In the genomic region with DNA sequence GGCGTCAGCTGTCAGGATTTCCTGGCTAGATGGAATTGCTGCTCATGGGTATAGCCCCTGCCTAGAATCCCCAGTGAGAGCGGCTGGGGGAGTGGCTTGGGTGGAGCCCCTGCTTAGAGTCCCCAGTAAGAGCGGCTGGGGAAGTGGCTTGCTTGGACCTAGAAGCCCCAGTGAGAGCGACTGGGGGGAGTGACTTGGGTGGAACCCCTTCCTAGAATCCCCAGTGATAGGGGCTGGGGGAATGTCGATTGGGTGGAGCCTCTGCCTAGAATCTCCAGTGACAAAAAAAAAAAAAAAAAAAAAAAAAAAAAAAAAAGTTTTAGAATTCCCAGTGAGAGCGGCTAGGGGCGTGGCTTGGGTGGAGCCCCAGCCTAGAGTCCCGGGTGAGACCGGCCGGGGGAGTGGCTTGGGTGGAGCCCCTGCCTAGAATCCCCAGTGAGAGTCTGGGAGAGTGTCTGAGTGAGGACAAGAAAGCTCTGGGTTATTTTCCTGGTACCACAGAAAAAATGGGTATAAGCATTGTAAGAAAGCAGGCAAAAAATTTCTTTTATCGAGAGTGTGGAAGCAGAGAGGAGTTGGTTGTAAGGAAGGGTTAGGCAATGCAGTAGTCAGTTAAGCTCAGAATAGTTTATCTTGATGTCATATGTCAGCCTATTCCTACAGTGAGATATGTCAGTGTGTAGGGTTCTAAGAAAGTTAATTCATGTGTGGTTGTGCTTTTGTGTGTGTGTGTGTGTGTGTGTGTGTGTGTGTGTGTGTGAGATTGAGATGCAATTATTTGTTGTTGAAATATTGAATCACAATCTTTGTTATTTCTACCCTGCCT, we compare ENCODE assay signal across 8 mouse cellular contexts. TPM values are rescaled to one million over a fixed set of nuclear protein-coding genes. Genes with fewer than 3 reads are reported as not detected.
DNase-seq lines count a peak whose midpoint lies in the region; ATAC-seq lines count a peak whose summit lies in the region.

No protein-coding gene starts in this region.

- H3K9ac ChIP-seq in midbrain, embryonic 11.5 days (ENCODE audit: low read length), result no peak overlapping the region
- H3K9ac ChIP-seq in midbrain, embryonic 15.5 days, result no peak overlapping the region
- no peak overlapping the region for H3K9ac ChIP-seq in heart, embryonic 15.5 days
- no peak overlapping the region for H3K9ac ChIP-seq in liver, embryonic 15.5 days

- H3K36me3 ChIP-seq in midbrain, embryonic 11.5 days (ENCODE audit: control insufficient read depth, insufficient read depth, low read length), result no peaks in the 10 kb centered on the region
- H3K36me3 ChIP-seq in midbrain, embryonic 15.5 days (replicated peaks), result no peaks in the 10 kb centered on the region
- no peaks in the 10 kb centered on the region for H3K36me3 ChIP-seq in embryonic facial prominence, embryonic 10.5 days (replicated peaks)
- H3K36me3 ChIP-seq in heart, embryonic 15.5 days, result no peaks in the 10 kb centered on the region
- no peaks in the 10 kb centered on the region for H3K36me3 ChIP-seq in liver, embryonic 15.5 days (replicated peaks)

- H3K9me3 ChIP-seq in midbrain, embryonic 11.5 days (ENCODE audit: control insufficient read depth, low read length), result no peaks in the 10 kb centered on the region
- no peaks in the 10 kb centered on the region for H3K9me3 ChIP-seq in midbrain, embryonic 15.5 days
- no peaks in the 10 kb centered on the region for H3K9me3 ChIP-seq in embryonic facial prominence, embryonic 10.5 days
- no peaks in the 10 kb centered on the region for H3K9me3 ChIP-seq in heart, embryonic 15.5 days (replicated peaks)
- H3K9me3 ChIP-seq in liver, embryonic 15.5 days (replicated peaks), result no peaks in the 10 kb centered on the region

- H3K27ac ChIP-seq in midbrain, embryonic 11.5 days (ENCODE audit: low read depth, low read length), result no peak overlapping the region
- no peak overlapping the region for H3K27ac ChIP-seq in midbrain, embryonic 15.5 days
- no peak overlapping the region for H3K27ac ChIP-seq in embryonic facial prominence, embryonic 10.5 days (replicated peaks)
- no peak overlapping the region for H3K27ac ChIP-seq in heart, embryonic 15.5 days
- H3K27ac ChIP-seq in liver, embryonic 15.5 days (replicated peaks), result no peak overlapping the region

- 1% methylated on average over 11 of the region's 11 CpGs for WGBS in midbrain, embryonic 11.5 days
- WGBS in midbrain, embryonic 15.5 days, result 2% methylated on average over 11 of the region's 11 CpGs
- WGBS in embryonic facial prominence, embryonic 10.5 days, result 2% methylated on average over 11 of the region's 11 CpGs
- 3% methylated on average over 11 of the region's 11 CpGs for WGBS in heart, embryonic 15.5 days
- WGBS in liver, embryonic 15.5 days (ENCODE audit: insufficient replicate concordance), result 3% methylated on average over 11 of the region's 11 CpGs

- DNase-seq in midbrain, embryonic 11.5 days (ENCODE audit: low spot score, missing footprints), result no peak
- DNase-seq in embryonic facial prominence, embryonic 10.5 days (ENCODE audit: low spot score), result peak; percentile 68
- DNase-seq in testis, postnatal 10 days (ENCODE audit: low spot score), result peak; percentile 56
- no peak for DNase-seq in cerebellum, adult 8-10 months
- DNase-seq in left cerebral cortex, adult 11 months (ENCODE audit: low spot score), result no peak

- ATAC-seq in midbrain, embryonic 11.5 days (ENCODE audit: low FRiP score), result peak; percentile 88
- no peak; the same call in 1 of the 2 replicates for ATAC-seq in midbrain, embryonic 15.5 days (replicated peaks)
- peak; percentile 79 for ATAC-seq in heart, embryonic 15.5 days (replicated peaks; ENCODE audit: insufficient number of reproducible peaks, insufficient read depth, low FRiP score, low read depth)
- peak; percentile 66; the same call in 1 of the 2 replicates for ATAC-seq in liver, embryonic 15.5 days (ENCODE audit: insufficient read depth)

- no peaks in the 10 kb centered on the region for H3K4me1 ChIP-seq in midbrain, embryonic 11.5 days (ENCODE audit: control insufficient read depth, insufficient read depth, low read length)
- H3K4me1 ChIP-seq in midbrain, embryonic 15.5 days, result no peaks in the 10 kb centered on the region
- H3K4me1 ChIP-seq in embryonic facial prominence, embryonic 10.5 days, result peaks cover 10% of the 10 kb centered on the region
- H3K4me1 ChIP-seq in heart, embryonic 15.5 days (replicated peaks), result peaks cover 4% of the 10 kb centered on the region
- peaks cover 12% of the 10 kb centered on the region for H3K4me1 ChIP-seq in liver, embryonic 15.5 days (replicated peaks)

- no peak overlapping the region for H3K4me3 ChIP-seq in midbrain, embryonic 11.5 days (ENCODE audit: low read depth, low read length)
- no peak overlapping the region for H3K4me3 ChIP-seq in midbrain, embryonic 15.5 days
- H3K4me3 ChIP-seq in embryonic facial prominence, embryonic 10.5 days, result peak overlapping the region; percentile 26; the same call in 1 of the 2 replicates
- 0 out of 2 replicates have a peak overlapping the region, but pooled peaks have one; percentile 10 for H3K4me3 ChIP-seq in heart, embryonic 15.5 days
- H3K4me3 ChIP-seq in liver, embryonic 15.5 days (replicated peaks), result no peak overlapping the region

- peak overlapping the region; percentile 15; the same call in 1 of the 2 replicates for H3K4me2 ChIP-seq in midbrain, embryonic 11.5 days
- H3K4me2 ChIP-seq in midbrain, embryonic 15.5 days, result no peak overlapping the region
- H3K4me2 ChIP-seq in heart, embryonic 15.5 days, result peak overlapping the region; percentile 41
- H3K4me2 ChIP-seq in liver, embryonic 15.5 days, result peak overlapping the region; percentile 38

- H3K27me3 ChIP-seq in midbrain, embryonic 11.5 days (ENCODE audit: control insufficient read depth, insufficient read depth, low read length), result no peaks in the 10 kb centered on the region
- no peaks in the 10 kb centered on the region for H3K27me3 ChIP-seq in midbrain, embryonic 15.5 days (replicated peaks)
- 0 out of 2 replicates have a peak, but pooled peaks cover 5% of the 10 kb centered on the region for H3K27me3 ChIP-seq in embryonic facial prominence, embryonic 10.5 days (replicated peaks; ENCODE audit: low read depth, poor library complexity, severe bottlenecking)
- no peaks in the 10 kb centered on the region for H3K27me3 ChIP-seq in heart, embryonic 15.5 days
- peaks cover 21% of the 10 kb centered on the region for H3K27me3 ChIP-seq in liver, embryonic 15.5 days

RNA-seq across cellular contexts. Expression of a gene that starts 13.6 kb away (rescaled TPM):
- 8.1 and 9.0 TPM in 2 replicates for polyA plus RNA-seq in midbrain, embryonic 11.5 days (2014; fragmentation: Nextera tagmentation; extraction: Ambion mirVana)
- 7.4 and 8.1 TPM in 2 replicates for polyA plus RNA-seq in midbrain, embryonic 15.5 days (2015; fragmentation: Nextera tagmentation; extraction: Ambion mirVana)
- polyA plus RNA-seq in embryonic facial prominence, embryonic 10.5 days (2016; fragmentation: Nextera tagmentation; extraction: Ambion mirVana), result 8.0 and 8.8 TPM in 2 replicates
- polyA plus RNA-seq in heart, embryonic 15.5 days (2015; fragmentation: Nextera tagmentation; extraction: Ambion mirVana), result 2.6 and 3.0 TPM in 2 replicates
- 0.71 and 0.76 TPM in 2 replicates for polyA plus RNA-seq in liver, embryonic 15.5 days (2015; fragmentation: Nextera tagmentation; extraction: Ambion mirVana)

RNA-seq across cellular contexts. Expression of a gene that starts 30.8 kb away (rescaled TPM):
- polyA plus RNA-seq in midbrain, embryonic 11.5 days (2014; fragmentation: Nextera tagmentation; extraction: Ambion mirVana), result 0.16 and 0.40 TPM in 2 replicates
- polyA plus RNA-seq in midbrain, embryonic 15.5 days (2015; fragmentation: Nextera tagmentation; extraction: Ambion mirVana), result 1.1 and 1.2 TPM in 2 replicates
- not detected in 2 replicates for polyA plus RNA-seq in embryonic facial prominence, embryonic 10.5 days (2016; fragmentation: Nextera tagmentation; extraction: Ambion mirVana)
- polyA plus RNA-seq in heart, embryonic 15.5 days (2015; fragmentation: Nextera tagmentation; extraction: Ambion mirVana), result not detected in 2 replicates
- not detected in 2 replicates for polyA plus RNA-seq in liver, embryonic 15.5 days (2015; fragmentation: Nextera tagmentation; extraction: Ambion mirVana)

RNA-seq across cellular contexts. Expression of a gene that starts 31.2 kb away (rescaled TPM):
- polyA plus RNA-seq in midbrain, embryonic 11.5 days (2014; fragmentation: Nextera tagmentation; extraction: Ambion mirVana), result 167 and 171 TPM in 2 replicates
- 388 and 395 TPM in 2 replicates for polyA plus RNA-seq in midbrain, embryonic 15.5 days (2015; fragmentation: Nextera tagmentation; extraction: Ambion mirVana)
- 34.4 and 35.5 TPM in 2 replicates for polyA plus RNA-seq in embryonic facial prominence, embryonic 10.5 days (2016; fragmentation: Nextera tagmentation; extraction: Ambion mirVana)
- polyA plus RNA-seq in heart, embryonic 15.5 days (2015; fragmentation: Nextera tagmentation; extraction: Ambion mirVana), result 5.6 and 12.8 TPM in 2 replicates
- polyA plus RNA-seq in liver, embryonic 15.5 days (2015; fragmentation: Nextera tagmentation; extraction: Ambion mirVana), result 0.29 and 0.31 TPM in 2 replicates

RNA-seq across cellular contexts. Expression of a gene that starts 40.4 kb away (rescaled TPM):
- polyA plus RNA-seq in midbrain, embryonic 11.5 days (2014; fragmentation: Nextera tagmentation; extraction: Ambion mirVana), result 2.2 and 2.7 TPM in 2 replicates
- polyA plus RNA-seq in midbrain, embryonic 15.5 days (2015; fragmentation: Nextera tagmentation; extraction: Ambion mirVana), result 5.8 TPM in 2 replicates
- 2.0 and 2.8 TPM in 2 replicates for polyA plus RNA-seq in embryonic facial prominence, embryonic 10.5 days (2016; fragmentation: Nextera tagmentation; extraction: Ambion mirVana)
- 0.64 and 3.7 TPM in 2 replicates for polyA plus RNA-seq in heart, embryonic 15.5 days (2015; fragmentation: Nextera tagmentation; extraction: Ambion mirVana)
- polyA plus RNA-seq in liver, embryonic 15.5 days (2015; fragmentation: Nextera tagmentation; extraction: Ambion mirVana), result 2.6 and 4.2 TPM in 2 replicates

RNA-seq across cellular contexts. Expression of a gene that starts 59.1 kb away (rescaled TPM):
- polyA plus RNA-seq in midbrain, embryonic 11.5 days (2014; fragmentation: Nextera tagmentation; extraction: Ambion mirVana), result 14.2 and 16.5 TPM in 2 replicates
- polyA plus RNA-seq in midbrain, embryonic 15.5 days (2015; fragmentation: Nextera tagmentation; extraction: Ambion mirVana), result 42.5 TPM in 2 replicates
- polyA plus RNA-seq in embryonic facial prominence, embryonic 10.5 days (2016; fragmentation: Nextera tagmentation; extraction: Ambion mirVana), result 7.0 and 8.2 TPM in 2 replicates
- 14.7 and 18.3 TPM in 2 replicates for polyA plus RNA-seq in heart, embryonic 15.5 days (2015; fragmentation: Nextera tagmentation; extraction: Ambion mirVana)
- 4.9 and 7.0 TPM in 2 replicates for polyA plus RNA-seq in liver, embryonic 15.5 days (2015; fragmentation: Nextera tagmentation; extraction: Ambion mirVana)

Comparison
In these comparisons a context has a peak if more than half of its experiments do, and no peak if none do; other contexts are left out.
1. DNase-seq: peak in embryonic facial prominence, embryonic 10.5 days (single experiment) and testis, postnatal 10 days (single experiment); none in midbrain, embryonic 11.5 days (single experiment), cerebellum, adult 8-10 months (single experiment) and left cerebral cortex, adult 11 months (single experiment).
2. H3K4me3 ChIP-seq: peak in embryonic facial prominence, embryonic 10.5 days (single experiment) and heart, embryonic 15.5 days (single experiment); none in midbrain, embryonic 11.5 days (single experiment), midbrain, embryonic 15.5 days (single experiment) and liver, embryonic 15.5 days (single experiment).